Mouse (Mus musculus) intestine, embryonic 15.5 days (tissue): ENCODE results near the gene Agap1. TPM values are rescaled to one million over a fixed set of nuclear protein-coding genes. Genes with fewer than 3 reads are reported as not detected.

Experiments used
- ATAC-seq: fragments of 200-750 bp; cut with Nextera tagmentation; 2 replicates; pipeline ENCODE4 v1.8.0; 2017; ENCODE audit warnings: moderate TSS enrichment, moderate library complexity
- H3K27ac ChIP-seq: fragments of 300-500 bp; sonication (generic); 2 replicates; pipeline ENCODE4 v1.5.1; 2015; ENCODE audit warnings: mild to moderate bottlenecking, inconsistent platforms
- H3K27me3 ChIP-seq: fragments of 300-500 bp; sonication (generic); replicated peaks from 2 replicates; pipeline ENCODE4 v1.6.1; 2015; ENCODE audit warnings: inconsistent platforms
- H3K36me3 ChIP-seq: fragments of 300-500 bp; sonication (generic); 2 replicates; pipeline ENCODE4 v1.6.1; 2015; ENCODE audit warnings: inconsistent platforms
- H3K4me1 ChIP-seq: fragments of 300-500 bp; sonication (generic); replicated peaks from 2 replicates; pipeline ENCODE4 v1.6.1; 2015; ENCODE audit warnings: inconsistent platforms
- H3K4me2 ChIP-seq: fragments of 300-500 bp; sonication (generic); replicated peaks from 2 replicates; pipeline ENCODE4 v1.6.1; 2015; ENCODE audit warnings: mild to moderate bottlenecking, inconsistent platforms
- H3K4me3 ChIP-seq: fragments of 300-500 bp; sonication (generic); replicated peaks from 2 replicates; pipeline ENCODE4 v1.5.1; 2015; ENCODE audit warnings: inconsistent platforms
- H3K9ac ChIP-seq: fragments of 300-500 bp; sonication (generic); 2 replicates; pipeline ENCODE4 v1.6.1; 2015; ENCODE audit warnings: inconsistent platforms
- H3K9me3 ChIP-seq: fragments of 300-500 bp; sonication (generic); 2 replicates; pipeline ENCODE4 v1.6.1; 2016; ENCODE audit warnings: inconsistent platforms
- WGBS: fragments of 180-500 bp; shearing (Covaris S2); methylation state at CpG from one replicate; pipeline ENCODE4 v1.1.7; 2015; 5-methylcytosine and 5-hydroxymethylcytosine counted together
- polyA plus RNA-seq: library from polyadenylated mRNA; unstranded; fragments of >200 nt; fragmentation: Nextera tagmentation; extraction: Ambion mirVana; gene quantifications from 2 replicates; pipeline ENCODE4 v1.2.1, GENCODE M21; 2015

Agap1 gene
- polyA plus RNA-seq, 1 experiment from 2014 or later: 9.4 TPM

DNA sequence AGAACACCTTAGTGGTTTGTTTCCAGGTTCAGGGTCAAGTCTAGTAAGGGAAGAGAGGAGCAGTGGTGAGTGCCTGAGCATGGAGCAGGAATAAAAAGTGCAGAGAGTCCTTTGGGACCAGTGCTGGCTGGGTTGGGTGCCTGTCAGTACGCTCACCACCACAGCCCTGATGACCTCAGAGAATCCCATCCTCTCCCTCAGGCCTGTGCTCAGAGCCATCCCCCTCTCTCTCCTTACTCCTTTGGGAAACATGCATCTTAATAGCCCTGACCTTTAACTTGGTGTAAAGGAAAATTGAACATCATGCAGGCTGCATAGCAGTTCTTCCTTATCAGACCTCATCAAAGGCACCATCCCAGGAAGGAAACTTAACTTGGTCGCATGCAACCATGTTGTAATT is 252.3 kb downstream of the Agap1 start:
- no peak overlapping the region for H3K4me3 ChIP-seq
- 89% methylated on average over 2 of the region's 2 CpGs for WGBS
- no peaks in the 10 kb centered on the region for H3K9me3 ChIP-seq
- no peaks in the 10 kb centered on the region for H3K27me3 ChIP-seq
- no peaks in the 10 kb centered on the region for H3K36me3 ChIP-seq
- ATAC-seq: no peak
- H3K9ac ChIP-seq: no peak overlapping the region
- H3K4me1 ChIP-seq: no peaks in the 10 kb centered on the region
- H3K4me2 ChIP-seq: no peak overlapping the region
- H3K27ac ChIP-seq: no peak overlapping the region

DNA sequence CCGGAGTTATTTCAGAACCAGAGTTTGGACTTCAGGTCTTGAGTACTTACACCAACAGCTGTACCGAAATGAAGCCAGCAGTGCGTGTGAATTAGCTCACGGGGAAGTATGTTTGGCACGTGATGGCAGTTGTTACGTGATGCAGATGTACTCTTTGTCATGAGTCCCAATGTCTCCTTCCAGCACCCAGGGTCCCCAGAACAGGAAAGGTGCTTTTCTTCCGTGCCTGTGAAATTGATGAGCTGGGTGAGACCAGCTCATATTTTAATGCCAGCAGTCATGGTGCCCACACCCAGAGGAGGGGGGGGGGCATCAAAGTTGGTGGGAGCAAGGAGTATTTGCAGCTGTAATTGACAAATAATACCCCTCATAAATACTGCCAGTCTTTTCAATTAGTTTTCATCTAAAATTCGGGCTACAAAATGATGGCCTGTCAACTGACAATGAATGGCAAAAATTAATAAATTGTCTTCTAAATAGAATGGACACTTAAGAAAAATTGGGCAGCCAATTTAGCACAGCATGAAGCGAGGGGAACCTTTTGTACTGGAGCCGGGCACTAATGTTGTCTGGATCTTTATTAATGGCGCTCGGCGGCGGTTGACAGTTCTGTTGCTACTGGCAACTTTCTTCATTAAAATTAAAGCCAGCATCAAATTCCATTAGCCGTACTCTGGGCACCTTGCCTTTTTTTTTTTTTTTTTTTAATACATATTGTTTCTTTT is 253.3 kb downstream of the Agap1 start:
- Histone ChIP-seq H3K4me2 (no peak overlapping the region), H3K4me3 (no peak overlapping the region), H3K27me3 (no peaks in the 10 kb centered on the region), H3K36me3 (no peaks in the 10 kb centered on the region), H3K27ac (no peak overlapping the region), H3K4me1 (no peaks in the 10 kb centered on the region), H3K9me3 (no peaks in the 10 kb centered on the region), H3K9ac (no peak overlapping the region)
- 76% methylated on average over 15 of the region's 15 CpGs for WGBS
- no peak for ATAC-seq

DNA sequence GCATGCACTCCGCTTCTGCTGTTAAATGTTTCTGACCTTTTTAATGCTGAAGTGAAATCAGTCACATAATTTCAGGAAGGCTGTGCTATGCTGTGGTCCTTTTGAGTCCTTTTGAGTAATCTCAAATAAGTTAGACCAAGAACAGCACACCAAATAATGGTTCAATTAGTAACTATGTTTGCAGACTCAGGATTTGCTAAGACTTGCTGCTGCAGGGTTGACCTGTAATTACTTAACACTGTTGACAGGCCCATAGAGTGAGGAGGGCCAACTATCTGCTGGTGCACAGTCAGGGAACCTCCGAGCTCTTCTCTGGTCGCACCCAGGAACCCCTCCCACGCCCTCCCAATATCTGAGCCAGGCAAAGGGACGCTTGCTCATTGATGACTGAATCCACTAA is 255.2 kb downstream of the Agap1 start:
- H3K36me3 ChIP-seq: no peaks in the 10 kb centered on the region
- no peak overlapping the region for H3K4me3 ChIP-seq
- H3K9ac ChIP-seq: no peak overlapping the region
- H3K4me2 ChIP-seq: no peak overlapping the region
- H3K4me1 ChIP-seq: no peaks in the 10 kb centered on the region
- H3K27ac ChIP-seq: no peak overlapping the region
- no peak for ATAC-seq
- H3K9me3 ChIP-seq: no peaks in the 10 kb centered on the region
- no peaks in the 10 kb centered on the region for H3K27me3 ChIP-seq
- WGBS: 80% methylated on average over 5 of the region's 5 CpGs

DNA sequence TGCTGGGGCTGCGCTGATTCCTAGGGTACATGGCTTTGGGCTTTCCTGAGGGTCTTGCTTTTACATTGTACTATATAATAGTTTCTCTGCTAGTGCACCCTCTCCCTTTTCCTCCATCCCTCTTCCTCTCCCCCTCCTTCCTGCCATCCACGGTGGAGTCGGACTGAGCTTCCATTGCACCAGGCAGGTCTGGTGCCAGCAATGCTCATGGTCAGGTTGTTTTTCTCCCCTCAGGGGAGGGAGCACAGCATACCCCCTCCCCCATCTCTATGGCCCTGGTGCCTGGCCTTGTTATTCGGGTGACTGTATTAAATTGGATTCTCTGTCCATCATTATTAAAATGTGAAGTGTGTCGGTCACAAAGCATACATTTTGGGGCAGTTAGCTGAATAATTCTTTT is 259.1 kb downstream of the Agap1 start:
- H3K4me3 ChIP-seq: no peak overlapping the region

DNA sequence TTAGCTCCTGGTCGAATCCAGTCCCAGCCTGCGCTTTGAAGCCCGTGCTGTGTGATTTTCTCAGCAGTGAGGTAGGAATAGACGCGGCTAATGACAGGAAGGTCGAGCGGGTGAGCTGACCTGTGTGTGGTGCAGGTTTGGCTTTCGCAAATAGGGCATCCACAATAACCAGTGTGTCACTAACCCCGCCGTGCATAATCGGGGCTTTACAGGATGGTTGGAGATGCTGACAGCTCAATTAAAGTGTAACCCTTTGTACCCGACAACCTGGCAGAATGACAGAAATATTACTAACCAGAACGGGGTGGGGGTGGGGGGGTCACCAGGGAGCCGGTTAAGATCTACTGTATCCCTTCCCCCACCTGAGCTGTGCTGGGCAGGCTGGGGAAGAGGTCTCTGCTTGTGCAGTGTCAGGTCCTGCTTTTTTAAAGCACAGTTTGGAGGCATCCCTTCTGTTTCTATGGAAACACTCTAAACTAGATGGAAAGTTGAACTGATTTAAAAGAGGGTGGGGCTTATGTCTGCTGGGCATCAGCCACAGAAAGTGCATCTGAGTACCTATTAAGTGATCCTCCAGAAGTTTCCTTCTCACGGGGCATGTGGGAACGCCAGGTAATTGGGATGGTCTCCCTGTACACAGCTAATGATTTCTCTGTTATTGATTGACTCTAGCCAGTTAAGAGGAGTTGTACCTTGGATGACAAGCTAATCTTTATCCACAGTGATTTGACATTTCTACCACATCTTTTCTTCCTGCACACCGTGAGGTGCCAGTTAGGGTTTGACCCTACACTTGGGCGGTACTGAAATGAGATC is 259.8 kb downstream of the Agap1 start:
- Histone ChIP-seq H3K9ac (no peak overlapping the region), H3K27ac (no peak overlapping the region), H3K4me2 (no peak overlapping the region), H3K9me3 (no peaks in the 10 kb centered on the region), H3K36me3 (no peaks in the 10 kb centered on the region), H3K27me3 (no peaks in the 10 kb centered on the region), H3K4me1 (0 out of 2 replicates have a peak, but pooled peaks cover 8% of the 10 kb centered on the region), H3K4me3 (no peak overlapping the region)
- WGBS: 67% methylated on average over 18 of the region's 18 CpGs
- ATAC-seq: no peak

More for the DNA sequence above, 259.1 kb downstream of the Agap1 start:
- no peak overlapping the region for H3K9ac ChIP-seq
- no peak overlapping the region for H3K4me2 ChIP-seq
- H3K27me3 ChIP-seq: no peaks in the 10 kb centered on the region
- ATAC-seq: no peak
- WGBS: 65% methylated on average over 5 of the region's 5 CpGs
- no peaks in the 10 kb centered on the region for H3K36me3 ChIP-seq
- H3K4me1 ChIP-seq: 0 out of 2 replicates have a peak, but pooled peaks cover 3% of the 10 kb centered on the region
- no peak overlapping the region for H3K27ac ChIP-seq
- no peaks in the 10 kb centered on the region for H3K9me3 ChIP-seq

DNA sequence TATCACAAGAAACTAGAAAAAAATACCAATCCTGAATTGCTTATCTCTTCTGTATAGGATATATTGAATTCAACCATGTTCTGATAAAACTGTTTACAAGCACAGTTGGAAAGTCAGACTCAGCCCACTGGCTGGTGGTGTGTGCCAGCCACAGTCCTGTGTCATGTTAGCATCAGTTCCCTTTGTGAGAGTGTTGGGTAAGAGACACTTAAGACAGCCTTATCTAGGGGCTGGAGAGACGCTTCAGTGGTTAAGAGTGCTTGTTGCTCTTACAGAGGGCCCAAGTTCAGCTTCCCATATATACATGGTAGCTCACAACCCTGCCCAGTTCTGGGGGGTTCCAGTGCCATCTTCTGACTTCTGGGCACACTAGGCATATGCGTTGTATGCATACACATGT is 261.6 kb downstream of the Agap1 start:
- Histone ChIP-seq H3K4me3 (no peak overlapping the region), H3K9ac (no peak overlapping the region), H3K4me1 (0 out of 2 replicates have a peak, but pooled peaks cover 8% of the 10 kb centered on the region), H3K36me3 (no peaks in the 10 kb centered on the region), H3K4me2 (no peak overlapping the region), H3K27ac (no peak overlapping the region), H3K27me3 (no peaks in the 10 kb centered on the region), H3K9me3 (no peaks in the 10 kb centered on the region)
- 80% methylated on average over 2 of the region's 2 CpGs for WGBS
- ATAC-seq: no peak

DNA sequence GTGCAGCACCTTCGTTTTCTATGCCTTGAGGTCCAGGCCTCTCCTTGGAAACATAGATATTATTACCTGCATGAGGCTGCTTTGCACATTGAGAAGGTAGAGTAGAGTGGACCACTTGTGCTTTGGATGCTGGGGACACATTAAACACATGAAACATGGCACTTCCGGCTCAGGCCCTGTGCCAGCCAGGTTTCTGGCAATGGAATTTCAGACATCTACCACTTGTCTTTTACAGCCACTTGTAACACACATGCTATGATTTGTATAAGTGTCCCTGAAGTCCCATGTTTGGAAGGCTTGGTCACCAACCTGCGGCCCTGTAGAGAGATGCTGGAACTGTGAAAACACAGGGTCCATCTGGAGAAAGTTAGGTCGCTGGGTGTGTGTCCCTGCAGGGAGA is 262.5 kb downstream of the Agap1 start:
- Histone ChIP-seq H3K27ac (no peak overlapping the region), H3K9me3 (no peaks in the 10 kb centered on the region), H3K36me3 (no peaks in the 10 kb centered on the region), H3K27me3 (no peaks in the 10 kb centered on the region), H3K4me1 (0 out of 2 replicates have a peak, but pooled peaks cover 8% of the 10 kb centered on the region), H3K4me3 (no peak overlapping the region), H3K4me2 (no peak overlapping the region), H3K9ac (no peak overlapping the region)
- WGBS: 87% methylated on average over 4 of the region's 4 CpGs
- ATAC-seq: no peak

DNA sequence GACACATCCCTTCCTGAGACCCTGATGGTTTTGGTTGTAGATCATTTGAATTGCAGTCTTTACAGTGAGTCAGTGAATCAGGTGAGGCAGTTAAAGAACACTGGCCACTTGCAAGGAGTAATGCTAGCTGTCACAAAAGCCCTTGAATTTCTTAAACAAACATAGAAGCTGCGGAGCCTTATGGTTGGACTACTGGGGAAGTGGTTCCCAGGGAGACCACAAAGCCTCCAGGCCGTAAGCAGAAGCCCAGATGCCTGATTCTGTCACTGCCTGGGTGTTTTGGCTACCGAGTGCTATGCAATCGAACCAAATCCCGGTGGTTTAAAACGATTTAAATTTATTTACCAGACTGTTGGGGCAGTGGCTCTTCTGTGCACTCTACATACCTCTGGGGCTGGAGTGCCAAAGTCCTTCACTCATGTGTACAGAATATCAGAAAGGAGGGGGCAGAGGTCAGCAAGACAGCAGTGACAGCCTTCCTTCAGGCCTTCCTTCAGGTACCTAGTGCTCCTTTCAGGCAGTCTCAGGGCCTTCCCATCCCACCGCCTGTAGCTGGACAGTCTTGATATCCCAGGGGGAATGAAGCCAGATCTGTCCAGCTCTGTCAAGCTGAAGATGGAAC is 264.3 kb downstream of the Agap1 start:
- no peaks in the 10 kb centered on the region for H3K9me3 ChIP-seq
- H3K9ac ChIP-seq: no peak overlapping the region
- no peak overlapping the region for H3K4me3 ChIP-seq
- 0 out of 2 replicates have a peak, but pooled peaks cover 8% of the 10 kb centered on the region for H3K4me1 ChIP-seq
- ATAC-seq: peak; percentile 75
- H3K36me3 ChIP-seq: no peaks in the 10 kb centered on the region
- H3K27ac ChIP-seq: no peak overlapping the region
- WGBS: 39% methylated on average over 7 of the region's 7 CpGs
- no peaks in the 10 kb centered on the region for H3K27me3 ChIP-seq
- no peak overlapping the region for H3K4me2 ChIP-seq

DNA sequence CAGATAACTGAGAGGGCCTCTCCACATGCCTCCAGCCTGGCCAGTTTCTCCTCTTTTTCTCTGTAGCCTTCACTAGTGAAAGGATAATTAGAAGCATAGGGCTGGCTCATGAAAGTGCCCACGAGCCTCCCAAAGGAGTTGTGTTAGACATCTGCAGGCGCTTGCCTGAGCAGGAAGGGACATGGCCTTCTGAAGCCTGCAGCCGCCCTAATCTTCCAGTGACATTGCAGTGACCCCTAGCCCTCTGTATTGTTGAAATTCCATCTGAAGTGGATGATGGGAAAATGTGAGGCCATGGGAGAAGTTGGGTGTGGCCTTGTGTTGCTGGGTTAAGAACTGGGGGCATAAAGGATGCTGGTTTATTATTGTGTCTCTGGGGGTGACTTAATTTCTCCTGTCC is 269.5 kb downstream of the Agap1 start:
- H3K9me3 ChIP-seq: no peaks in the 10 kb centered on the region
- WGBS: 37% methylated on average over 3 of the region's 3 CpGs
- H3K9ac ChIP-seq: no peak overlapping the region
- H3K4me2 ChIP-seq: no peak overlapping the region
- H3K27ac ChIP-seq: no peak overlapping the region
- peaks cover 3% of the 10 kb centered on the region; the same call in 1 of the 2 replicates for H3K4me1 ChIP-seq
- peak; percentile 34; the same call in 1 of the 2 replicates for ATAC-seq
- H3K36me3 ChIP-seq: no peaks in the 10 kb centered on the region
- H3K27me3 ChIP-seq: no peaks in the 10 kb centered on the region
- no peak overlapping the region for H3K4me3 ChIP-seq

DNA sequence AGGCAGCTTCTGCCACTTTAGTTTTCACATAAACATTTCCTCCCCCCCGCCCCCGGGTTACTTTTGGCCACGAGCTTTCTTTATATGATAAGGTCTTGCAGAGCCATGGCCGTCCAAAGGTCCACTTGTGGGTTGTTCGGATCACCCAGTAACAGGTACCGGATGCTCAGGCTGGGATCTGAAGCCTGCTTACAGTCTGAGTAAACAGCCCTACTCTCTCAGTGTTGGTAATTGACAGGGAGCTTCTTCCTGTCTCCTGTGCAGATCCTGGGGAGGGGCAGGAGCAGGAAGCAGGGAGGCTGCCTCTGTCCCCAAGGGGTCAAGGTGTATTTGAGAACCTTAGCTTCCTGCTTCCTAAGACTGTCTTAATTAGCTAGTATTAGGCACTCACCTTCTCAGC is 269.9 kb downstream of the Agap1 start:
- WGBS: 34% methylated on average over 6 of the region's 6 CpGs
- H3K27me3 ChIP-seq: no peaks in the 10 kb centered on the region
- H3K4me3 ChIP-seq: no peak overlapping the region
- peaks cover 3% of the 10 kb centered on the region; the same call in 1 of the 2 replicates for H3K4me1 ChIP-seq
- ATAC-seq: peak; percentile 68
- no peak overlapping the region for H3K9ac ChIP-seq
- no peaks in the 10 kb centered on the region for H3K36me3 ChIP-seq
- no peak overlapping the region for H3K4me2 ChIP-seq
- no peaks in the 10 kb centered on the region for H3K9me3 ChIP-seq
- no peak overlapping the region for H3K27ac ChIP-seq

DNA sequence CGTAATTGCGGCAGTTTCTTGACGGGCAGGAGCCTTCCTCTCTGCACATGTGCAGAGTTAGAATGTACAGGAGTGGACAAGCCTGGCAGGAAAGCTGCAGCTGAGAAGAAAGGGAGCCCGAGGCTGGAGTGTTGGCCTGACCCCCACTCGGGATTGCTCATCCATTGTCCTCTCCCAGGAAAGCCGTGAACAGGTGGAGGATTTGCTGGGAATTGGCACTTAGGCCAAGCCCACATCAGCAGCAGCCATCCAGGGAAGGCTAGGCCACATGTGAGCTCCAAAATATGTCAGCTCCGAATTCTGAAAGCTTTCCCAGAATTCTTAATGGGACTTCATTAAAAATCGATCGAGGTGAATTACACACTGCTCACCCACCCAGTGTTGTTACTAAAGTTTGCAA is 270.4 kb downstream of the Agap1 start:
- H3K36me3 ChIP-seq: no peaks in the 10 kb centered on the region
- WGBS: 64% methylated on average over 9 of the region's 9 CpGs
- ATAC-seq: no peak
- H3K4me2 ChIP-seq: no peak overlapping the region
- H3K4me3 ChIP-seq: no peak overlapping the region
- peaks cover 3% of the 10 kb centered on the region; the same call in 1 of the 2 replicates for H3K4me1 ChIP-seq
- H3K27me3 ChIP-seq: no peaks in the 10 kb centered on the region
- H3K9ac ChIP-seq: no peak overlapping the region
- no peaks in the 10 kb centered on the region for H3K9me3 ChIP-seq
- H3K27ac ChIP-seq: no peak overlapping the region

DNA sequence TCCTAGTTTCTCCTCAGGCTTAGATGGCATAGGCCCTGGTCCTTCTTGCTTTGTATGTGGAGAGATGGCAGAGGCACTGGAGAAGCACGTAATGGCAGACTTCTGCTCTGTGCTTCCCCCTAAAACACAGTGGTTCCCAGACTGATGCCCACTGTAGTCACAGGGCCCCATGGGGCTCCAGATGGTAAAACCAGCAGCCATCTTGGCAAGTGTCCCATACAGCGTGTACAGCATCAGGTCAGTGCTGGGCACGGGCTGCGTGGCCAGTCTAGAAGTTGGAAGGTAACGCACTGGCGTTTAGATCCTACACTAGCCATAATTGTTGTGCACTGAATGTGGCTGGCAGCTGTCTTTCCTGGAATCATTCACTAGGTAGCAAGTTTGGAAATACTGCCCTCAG is 273.9 kb downstream of the Agap1 start:
- 97% methylated on average over 6 of the region's 6 CpGs for WGBS
- no peak overlapping the region for H3K27ac ChIP-seq
- H3K4me1 ChIP-seq: peaks cover 3% of the 10 kb centered on the region; the same call in 1 of the 2 replicates
- H3K27me3 ChIP-seq: no peaks in the 10 kb centered on the region
- no peaks in the 10 kb centered on the region for H3K36me3 ChIP-seq
- H3K4me2 ChIP-seq: no peak overlapping the region
- no peaks in the 10 kb centered on the region for H3K9me3 ChIP-seq
- ATAC-seq: no peak
- H3K4me3 ChIP-seq: no peak overlapping the region
- H3K9ac ChIP-seq: no peak overlapping the region
